Mouse (Mus musculus): ENCODE measurements around the gene Lyzl6.

The Lyzl6 gene

DNA sequence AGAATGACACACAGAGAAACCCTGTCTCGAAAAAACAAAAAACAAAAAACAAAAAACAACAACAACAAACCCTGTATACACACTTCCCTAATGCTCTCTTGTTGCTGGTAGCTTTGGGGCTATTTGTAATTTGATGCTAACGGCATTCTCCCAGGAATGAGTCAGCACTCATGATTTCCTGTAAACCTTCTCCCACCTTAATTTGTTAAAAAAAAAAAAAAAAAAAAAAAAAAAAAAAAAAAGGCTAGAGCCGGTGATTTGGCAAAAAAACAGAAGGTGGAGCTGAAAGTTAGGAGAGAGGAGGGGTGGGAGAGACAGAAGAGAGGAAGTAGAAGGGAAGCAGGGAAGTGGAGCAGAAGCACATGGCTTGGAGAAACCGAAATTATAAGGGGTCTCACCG is 32.1 kb downstream of the Lyzl6 start:
- no peaks in the 10 kb centered on the region for H3K27me3 ChIP-seq (ENCODE audit: control insufficient read depth, insufficient read depth, low read length, poor library complexity, severe bottlenecking)
- no peak for DNase-seq (ENCODE audit: low read depth, low spot score)
- H3K36me3 ChIP-seq (ENCODE audit: control insufficient read depth, insufficient read depth, low read length, poor library complexity, severe bottlenecking) = no peaks in the 10 kb centered on the region
